Mouse (Mus musculus) gastrocnemius, postnatal 10 days (tissue): Measurements from ENCODE around the gene Fat1. TPM values are rescaled to one million over a fixed set of nuclear protein-coding genes. Genes with fewer than 3 reads are reported as not detected.
A peak's percentile ranks its signal among the peaks of the same experiment; 100 is the strongest.

Experiments
- DNase-seq: peaks from one replicate; pipeline ENCODE4 v3.0.0; 2021; ENCODE audit warnings: mixed read lengths
- total RNA-seq, 2 experiments: library from RNA; stranded (reverse); gene quantifications; 2 replicates each; pipeline ENCODE4 v1.2.3; 2021

The Fat1 gene
- total RNA-seq, 2 experiments from 2014 or later: 17.8 to 30.4 TPM

- DNase-seq: no peak
Observed at GRCm38 (mm10) chr8:45004021-45004420, 68.8 kb downstream of the Fat1 start.

- DNase-seq: peak; percentile 56
Observed at GRCm38 (mm10) chr8:45010685-45011084, 75.4 kb downstream of the Fat1 start.

- DNase-seq: no peak
Observed at GRCm38 (mm10) chr8:45011774-45012173, 76.5 kb downstream of the Fat1 start.

- DNase-seq: no peak
Observed at GRCm38 (mm10) chr8:45013852-45014251, 78.6 kb downstream of the Fat1 start.

- no peak for DNase-seq
Observed at GRCm38 (mm10) chr8:45014498-45015067, 79.3 kb downstream of the Fat1 start.

- no peak for DNase-seq
Observed at GRCm38 (mm10) chr8:45015876-45016275, 80.6 kb downstream of the Fat1 start.

- no peak for DNase-seq
Observed at GRCm38 (mm10) chr8:45019241-45019640, 84.0 kb downstream of the Fat1 start.

GRCm38 (mm10) chr8:45021171-45021570 lies 85.9 kb downstream of the Fat1 start:
- DNase-seq: peak; percentile 22

- no peak for DNase-seq
Observed at GRCm38 (mm10) chr8:45021911-45022665, 86.8 kb downstream of the Fat1 start.

- no peak for DNase-seq
Observed at GRCm38 (mm10) chr8:45028081-45028497, 92.8 kb downstream of the Fat1 start.

- no peak for DNase-seq
Observed at GRCm38 (mm10) chr8:45038350-45038749, 103.1 kb downstream of the Fat1 start.

- no peak for DNase-seq
Observed at GRCm38 (mm10) chr8:45044160-45044559, 108.9 kb downstream of the Fat1 start.

- DNase-seq: no peak
Observed at GRCm38 (mm10) chr8:45050451-45050850, 115.2 kb downstream of the Fat1 start.

GRCm38 (mm10) chr8:45051236-45051635 lies 116.0 kb downstream of the Fat1 start:
- no peak for DNase-seq

- no peak for DNase-seq
Observed at GRCm38 (mm10) chr8:45052205-45052604, 117.0 kb downstream of the Fat1 start.

- no peak for DNase-seq
Observed at GRCm38 (mm10) chr8:45052618-45053017, 117.4 kb downstream of the Fat1 start.

GRCm38 (mm10) chr8:45055500-45055899 lies 120.3 kb downstream of the Fat1 start:
- DNase-seq: no peak

- no peak for DNase-seq
Observed at GRCm38 (mm10) chr8:45056810-45057209, 121.6 kb downstream of the Fat1 start.

- DNase-seq: no peak
Observed at GRCm38 (mm10) chr8:45060083-45060482, 124.8 kb downstream of the Fat1 start.

- no peak for DNase-seq
Observed at GRCm38 (mm10) chr8:45062311-45062710, 127.1 kb downstream of the Fat1 start.

- no peak for DNase-seq
Observed at GRCm38 (mm10) chr8:45062982-45063924, 128.0 kb downstream of the Fat1 start.

- DNase-seq: no peak
Observed at GRCm38 (mm10) chr8:45064197-45064869, 129.1 kb downstream of the Fat1 start.
